Mouse (Mus musculus): ENCODE measurements around the gene Ptprk.

- TF ChIP-seq CTCF (IDR thresholded peaks at IDR 0.05; ENCODE audit: control insufficient read depth, insufficient read depth, insufficient replicate concordance, low read depth, low read length) (no peak), POLR2A (IDR thresholded peaks at IDR 0.05; ENCODE audit: control insufficient read depth, low read depth, low read length) (no peak)
Observed at GRCm38 (mm10) chr10:28567441-28567840, 492.8 kb downstream of the Ptprk start.
